Mouse (Mus musculus) megakaryocyte, embryonic 14.5 days (primary cell): Measurements from ENCODE around the gene Stk32c.

Source experiments
- FLI1 ChIP-seq: IDR thresholded peaks from 2 replicates; pipeline ENCODE4 v1.6.1; 2012; ENCODE audit warnings: low read length, inconsistent platforms, mixed read lengths
- GATA1 ChIP-seq: IDR thresholded peaks from 3 replicates; pipeline ENCODE4 v1.6.1; 2012; ENCODE audit warnings: mixed read lengths, low read length, inconsistent platforms, borderline replicate concordance

- TF ChIP-seq GATA1: no peak
- TF ChIP-seq FLI1: no peak
Measured at GRCm38 (mm10) chr7:139131538-139131937, 81.6 kb downstream of the Stk32c start.
